Mouse (Mus musculus) heart, embryonic 14.5 days (tissue): ENCODE results near the gene Egln3. TPM values are rescaled to one million over a fixed set of nuclear protein-coding genes. Genes with fewer than 3 reads are reported as not detected.

ENCODE experiments used
- ATAC-seq: fragments of 200-750 bp; cut with Nextera tagmentation; 2 replicates; pipeline ENCODE4 v1.8.0; 2017; ENCODE audit warnings: low read depth, moderate TSS enrichment; ENCODE audit not compliant: insufficient number of reproducible peaks, insufficient read depth, low FRiP score
- H3K27ac ChIP-seq, 2 experiments: fragments of 200-500 bp in 1 of 2; fragments of 300-500 bp in 1 of 2; sonication (generic) in 1 of 2; replicated peaks in 1 of 2; 2 replicates each; pipeline ENCODE4 v1.5.1; 2012 to 2014; ENCODE audit warnings: low read depth in 2 of 2, low read length in 2 of 2, control low read depth in 1 of 2, mild to moderate bottlenecking in 1 of 2, mixed read lengths in 1 of 2; ENCODE audit not compliant: control insufficient read depth in 1 of 2, insufficient read depth in 1 of 2
- H3K27me3 ChIP-seq: fragments of 300-500 bp; sonication (generic); 2 replicates; pipeline ENCODE4 v1.6.1; 2014; ENCODE audit warnings: mild to moderate bottlenecking, low read length, control low read depth; ENCODE audit not compliant: control insufficient read depth, insufficient read depth
- H3K36me3 ChIP-seq: fragments of 300-500 bp; sonication (generic); 2 replicates; pipeline ENCODE4 v1.6.1; 2014; ENCODE audit warnings: mild to moderate bottlenecking, control low read depth, low read length, mixed read lengths; ENCODE audit not compliant: control insufficient read depth, insufficient read depth
- H3K4me1 ChIP-seq, 2 experiments: fragments of 200-500 bp in 1 of 2; fragments of 300-500 bp in 1 of 2; sonication (generic) in 1 of 2; 2 replicates each; pipeline ENCODE4 v1.6.1; 2012 to 2014; ENCODE audit warnings: low read length in 2 of 2, control low read depth in 1 of 2, mixed read lengths in 1 of 2; ENCODE audit not compliant: control insufficient read depth in 2 of 2, insufficient read depth in 2 of 2
- H3K4me2 ChIP-seq: fragments of 300-500 bp; sonication (generic); 2 replicates; pipeline ENCODE4 v1.6.1; 2014; ENCODE audit warnings: mild to moderate bottlenecking, low read length
- H3K4me3 ChIP-seq, 2 experiments: fragments of 200-500 bp in 1 of 2; fragments of 300-500 bp in 1 of 2; sonication (generic) in 1 of 2; 2 replicates each; pipeline ENCODE4 v1.5.1; 2012 to 2014; ENCODE audit warnings: low read length in 2 of 2, mild to moderate bottlenecking in 2 of 2, control low read depth in 1 of 2, low read depth in 1 of 2, moderate library complexity in 1 of 2; ENCODE audit not compliant: control insufficient read depth in 1 of 2, insufficient read depth in 1 of 2
- H3K9ac ChIP-seq: fragments of 300-500 bp; sonication (generic); 2 replicates; pipeline ENCODE4 v1.6.1; 2014; ENCODE audit warnings: mild to moderate bottlenecking, low read length
- H3K9me3 ChIP-seq: fragments of 300-500 bp; sonication (generic); 2 replicates; pipeline ENCODE4 v1.6.1; 2016; ENCODE audit warnings: low read length, control low read depth; ENCODE audit not compliant: control insufficient read depth
- WGBS: fragments of 180-500 bp; shearing (Covaris S2); extraction: QIAGEN DNeasy Blood & Tissue Kit; methylation state at CpG from one replicate; pipeline ENCODE4 v1.1.7; 2014; 5-methylcytosine and 5-hydroxymethylcytosine counted together
- polyA plus RNA-seq: library from polyadenylated mRNA; unstranded; fragments of >200 nt; fragmentation: Nextera tagmentation; extraction: Ambion mirVana; gene quantifications from 2 replicates; pipeline ENCODE4 v1.2.1, GENCODE M21; 2014

Gene Egln3
- polyA plus RNA-seq, 1 experiment from 2014 or later = 13.8 TPM

- H3K27ac ChIP-seq = 0 out of 4 replicates have a peak overlapping the region, but pooled peaks of 1 of the 2 experiments have one; percentile 70
- WGBS = 31% methylated on average over 6 of the region's 6 CpGs
- ATAC-seq = no peak
Measured at GRCm38 (mm10) chr12:54202276-54202675, 1.4 kb downstream of the Egln3 start.

GRCm38 (mm10) chr12:54200856-54201255 lies 2.8 kb downstream of the Egln3 start:
- H3K4me2 ChIP-seq = peak overlapping the region; percentile 92
- no peaks in the 10 kb centered on the region for H3K36me3 ChIP-seq
- no peaks in the 10 kb centered on the region for H3K9me3 ChIP-seq
- H3K9ac ChIP-seq = 0 out of 2 replicates have a peak overlapping the region, but pooled peaks have one; percentile 13
- WGBS = 47% methylated on average over 6 of the region's 6 CpGs
- peak overlapping the region in 1 of 2 experiments; percentile 68; a peak in 2 of 4 replicates for H3K4me3 ChIP-seq
- no peak for ATAC-seq
- H3K27me3 ChIP-seq = 0 out of 2 replicates have a peak, but pooled peaks cover 4% of the 10 kb centered on the region
- H3K27ac ChIP-seq = peak overlapping the region in 1 of 2 experiments; percentile 70; a peak in 2 of 4 replicates
- H3K4me1 ChIP-seq = peaks cover 14 to 42% of the 10 kb centered on the region in 2 experiments

More at GRCm38 (mm10) chr12:54202276-54202675, 1.4 kb downstream of the Egln3 start:
- Histone ChIP-seq H3K9ac (peak overlapping the region; percentile 84), H3K4me2 (peak overlapping the region; percentile 92), H3K36me3 (no peaks in the 10 kb centered on the region), H3K27me3 (0 out of 2 replicates have a peak, but pooled peaks cover 4% of the 10 kb centered on the region), H3K4me3 (peak overlapping the region; percentile 68 to 73), H3K9me3 (no peaks in the 10 kb centered on the region), H3K4me1 (peaks cover 12 to 34% of the 10 kb centered on the region in 2 experiments)

GRCm38 (mm10) chr12:54200172-54200571 lies 3.5 kb downstream of the Egln3 start:
- no peak for ATAC-seq
- Histone ChIP-seq H3K9me3 (no peaks in the 10 kb centered on the region), H3K27me3 (0 out of 2 replicates have a peak, but pooled peaks cover 4% of the 10 kb centered on the region), H3K4me1 (peaks cover 14 to 42% of the 10 kb centered on the region in 2 experiments), H3K27ac (peak overlapping the region in 1 of 2 experiments; percentile 33; a peak in 1 of 4 replicates), H3K4me3 (peak overlapping the region in 1 of 2 experiments; percentile 15; a peak in 2 of 4 replicates), H3K9ac (no peak overlapping the region), H3K36me3 (no peaks in the 10 kb centered on the region), H3K4me2 (peak overlapping the region; percentile 48)
- WGBS = 43% methylated on average over 4 of the region's 4 CpGs

- Histone ChIP-seq H3K27ac (no peak overlapping the region), H3K4me3 (no peak overlapping the region), H3K9me3 (no peaks in the 10 kb centered on the region), H3K4me2 (peak overlapping the region; percentile 47), H3K36me3 (no peaks in the 10 kb centered on the region), H3K9ac (no peak overlapping the region), H3K27me3 (0 out of 2 replicates have a peak, but pooled peaks cover 4% of the 10 kb centered on the region), H3K4me1 (peaks cover 14 to 41% of the 10 kb centered on the region in 2 experiments)
- 85% methylated on average over 4 of the region's 4 CpGs for WGBS
- no peak for ATAC-seq
Measured at GRCm38 (mm10) chr12:54198282-54198918, 5.3 kb downstream of the Egln3 start.

GRCm38 (mm10) chr12:54197849-54198248 lies 5.8 kb downstream of the Egln3 start:
- Histone ChIP-seq H3K4me1 (peaks cover 15 to 43% of the 10 kb centered on the region in 2 experiments), H3K4me2 (peak overlapping the region; percentile 47)
- WGBS = 61% methylated on average over 11 of the region's 11 CpGs

GRCm38 (mm10) chr12:54197301-54197782 lies 6.3 kb downstream of the Egln3 start:
- no peak overlapping the region; a peak in 2 of 4 replicates for H3K4me3 ChIP-seq
- H3K27ac ChIP-seq = peak overlapping the region in 1 of 2 experiments; percentile 24; a peak in 1 of 4 replicates
- H3K9me3 ChIP-seq = no peaks in the 10 kb centered on the region
- H3K4me2 ChIP-seq = peak overlapping the region; percentile 47
- no peak for ATAC-seq
- WGBS = 43% methylated on average over 6 of the region's 6 CpGs
- H3K9ac ChIP-seq = peak overlapping the region; percentile 41
- H3K4me1 ChIP-seq = peaks cover 12 to 46% of the 10 kb centered on the region in 2 experiments
- no peaks in the 10 kb centered on the region for H3K36me3 ChIP-seq
- 0 out of 2 replicates have a peak, but pooled peaks cover 2% of the 10 kb centered on the region for H3K27me3 ChIP-seq

More at GRCm38 (mm10) chr12:54197849-54198248, 5.8 kb downstream of the Egln3 start:
- Histone ChIP-seq H3K27me3 (0 out of 2 replicates have a peak, but pooled peaks cover 4% of the 10 kb centered on the region), H3K36me3 (no peaks in the 10 kb centered on the region), H3K9me3 (no peaks in the 10 kb centered on the region), H3K4me3 (no peak overlapping the region; a peak in 1 of 4 replicates), H3K9ac (peak overlapping the region; percentile 41; the same call in 1 of the 2 replicates), H3K27ac (peak overlapping the region in 1 of 2 experiments; percentile 24; a peak in 1 of 4 replicates)
- no peak for ATAC-seq

GRCm38 (mm10) chr12:54196881-54197280 lies 6.8 kb downstream of the Egln3 start:
- Histone ChIP-seq H3K36me3 (no peaks in the 10 kb centered on the region), H3K9me3 (no peaks in the 10 kb centered on the region), H3K4me1 (peaks cover 12 to 48% of the 10 kb centered on the region in 2 experiments), H3K27me3 (no peaks in the 10 kb centered on the region), H3K27ac (no peak overlapping the region), H3K4me3 (no peak overlapping the region), H3K9ac (no peak overlapping the region), H3K4me2 (peak overlapping the region; percentile 47)
- ATAC-seq = no peak
- 84% methylated on average over 8 of the region's 8 CpGs for WGBS
